Mouse (Mus musculus) olfactory bulb, adult 2 months (tissue): Measurements from ENCODE around the gene Olfr325. TPM values are rescaled to one million over a fixed set of nuclear protein-coding genes. Genes with fewer than 3 reads are reported as not detected.

Source experiments
- H3K27ac ChIP-seq: fragments of 200-500 bp; 2 replicates; pipeline ENCODE4 v1.5.1; 2012; ENCODE audit warnings: low read depth, low read length; ENCODE audit not compliant: insufficient read depth
- H3K4me1 ChIP-seq: fragments of 200-500 bp; 2 replicates; pipeline ENCODE4 v1.6.1; 2012; ENCODE audit warnings: low read length; ENCODE audit not compliant: control insufficient read depth, insufficient read depth
- H3K4me3 ChIP-seq: fragments of 200-500 bp; 2 replicates; pipeline ENCODE4 v1.5.1; 2012; ENCODE audit warnings: mild to moderate bottlenecking, low read depth, low read length, moderate library complexity; ENCODE audit not compliant: insufficient read depth
- CTCF ChIP-seq: fragments of 200-500 bp; IDR thresholded peaks from 2 replicates; pipeline ENCODE4 v1.5.1; 2012; ENCODE audit warnings: low read depth, mild to moderate bottlenecking, low read length, moderate library complexity; ENCODE audit not compliant: insufficient read depth
- POLR2A ChIP-seq: fragments of 200-500 bp; IDR thresholded peaks from 2 replicates; pipeline ENCODE4 v1.6.1; 2012; ENCODE audit warnings: mild to moderate bottlenecking, low read depth, low read length, moderate library complexity; ENCODE audit not compliant: insufficient read depth
- WGBS: fragments of 180-500 bp; shearing (Covaris S2); methylation state at CpG from one replicate; pipeline ENCODE4 v1.1.7; 2018; 5-methylcytosine and 5-hydroxymethylcytosine counted together
- polyA plus RNA-seq: library from polyadenylated mRNA; stranded (reverse); fragments of >200 nt; gene quantifications from 2 replicates; pipeline ENCODE4 v1.2.4, GENCODE M21; 2012; ENCODE audit warnings: low replicate concordance; ENCODE audit not compliant: missing spikeins, insufficient read depth, insufficient read length

Olfr325 gene
- polyA plus RNA-seq, 1 experiment = not detected

DNA sequence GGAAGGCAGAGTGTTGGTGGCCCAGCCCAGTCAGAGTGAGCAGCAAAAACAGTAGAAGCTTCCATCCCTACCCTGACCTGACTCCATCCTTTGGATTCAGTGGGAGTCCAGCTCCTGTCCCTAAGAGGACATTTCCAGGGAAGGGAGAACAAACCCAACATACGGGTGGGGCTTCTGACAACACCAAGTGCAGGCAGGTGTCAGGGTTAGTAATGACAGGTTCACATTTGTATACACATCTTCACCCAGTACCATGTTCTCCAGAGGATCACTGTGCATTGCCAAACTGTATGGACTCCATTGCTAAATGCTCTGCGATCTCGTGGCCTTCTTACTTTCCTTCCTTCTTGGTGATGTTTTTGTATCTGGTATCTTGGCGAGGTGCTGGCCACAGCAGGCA is 38.4 kb downstream of the Olfr325 start, which contains the start of gene 2210407C18Rik:
TSS of gene 2210407C18Rik (minus strand) at position 101 of the 400 bp plus-strand sequence.
- TF ChIP-seq POLR2A = no peak
- no peak for TF ChIP-seq CTCF
- H3K4me1 ChIP-seq = no peaks in the 10 kb centered on the region
- WGBS = 92% methylated on average over 4 of the region's 4 CpGs
- H3K4me3 ChIP-seq = no peak within 1 kb of the TSS
- no peak within 1 kb of the TSS for H3K27ac ChIP-seq

DNA sequence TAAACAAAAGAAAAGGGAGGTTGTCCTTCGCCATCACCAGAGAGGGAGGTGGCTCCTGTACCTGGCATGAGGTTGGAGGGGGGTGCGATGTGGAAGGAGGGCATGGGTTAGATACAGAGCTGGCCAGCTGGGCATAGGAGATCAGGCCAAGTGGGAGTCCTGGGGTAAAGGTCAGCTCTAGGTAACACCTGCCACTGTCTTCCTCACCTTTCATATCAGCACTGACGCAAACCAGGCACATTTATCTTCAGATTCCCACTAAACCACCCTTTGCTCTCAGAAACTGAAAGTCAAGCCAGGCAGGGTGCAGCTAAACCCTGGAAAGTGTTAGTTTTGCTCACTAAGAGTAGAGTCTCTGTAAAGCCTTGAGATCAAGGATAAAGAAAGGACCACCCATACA is 40.8 kb downstream of the Olfr325 start:
- TF ChIP-seq CTCF (no peak), POLR2A (no peak)
- no peaks in the 10 kb centered on the region for H3K4me1 ChIP-seq
- 70% methylated on average over 3 of the region's 3 CpGs for WGBS
- no peak overlapping the region for H3K27ac ChIP-seq
- H3K4me3 ChIP-seq = no peak overlapping the region

DNA sequence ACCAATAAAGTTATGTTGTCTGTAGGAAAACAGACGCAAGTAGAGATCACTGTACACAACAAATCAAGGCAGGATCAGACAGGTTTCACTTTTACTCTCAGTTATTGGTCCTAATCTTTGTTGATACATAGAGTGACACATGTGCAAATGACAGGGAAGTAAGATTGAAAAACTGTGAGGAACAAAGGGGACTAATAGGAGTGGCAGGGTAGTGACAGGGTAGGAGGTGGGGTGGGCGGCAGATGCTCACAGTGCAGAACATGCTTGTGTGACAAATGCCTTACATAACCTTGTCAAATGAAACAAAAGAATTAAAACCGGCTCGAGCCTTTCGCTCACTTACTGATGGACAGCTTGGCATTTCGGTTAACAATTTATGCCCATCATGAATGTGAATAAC is 41.3 kb downstream of the Olfr325 start:
- TF ChIP-seq CTCF (no peak), POLR2A (no peak)
- 69% methylated on average over 6 of the region's 6 CpGs for WGBS
- Histone ChIP-seq H3K4me3 (no peak overlapping the region), H3K4me1 (no peaks in the 10 kb centered on the region), H3K27ac (no peak overlapping the region)

DNA sequence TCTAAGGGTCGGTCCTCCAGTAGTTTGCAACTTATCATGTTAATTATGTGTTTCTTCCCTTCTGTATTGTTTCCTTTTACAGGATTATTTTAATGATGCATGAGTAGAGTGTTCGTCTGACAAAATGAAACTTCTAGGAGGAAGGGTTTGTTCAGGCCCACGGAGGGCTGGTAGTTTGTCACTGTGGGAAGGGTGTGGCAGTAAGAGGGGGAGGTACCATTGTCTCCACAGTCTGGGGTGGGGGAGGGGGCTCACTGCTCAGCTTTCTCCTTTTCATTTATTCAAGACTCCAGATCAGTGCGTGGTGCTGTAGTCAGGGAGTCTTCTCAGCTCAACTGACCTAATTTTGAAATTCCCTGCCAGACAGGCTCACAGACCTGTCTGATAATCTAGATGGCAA is 48.6 kb downstream of the Olfr325 start:
- 37% methylated on average over 4 of the region's 4 CpGs for WGBS
- no peak overlapping the region for H3K4me3 ChIP-seq
- no peak overlapping the region for H3K27ac ChIP-seq
- no peak for TF ChIP-seq POLR2A
- TF ChIP-seq CTCF = no peak
- H3K4me1 ChIP-seq = no peaks in the 10 kb centered on the region

DNA sequence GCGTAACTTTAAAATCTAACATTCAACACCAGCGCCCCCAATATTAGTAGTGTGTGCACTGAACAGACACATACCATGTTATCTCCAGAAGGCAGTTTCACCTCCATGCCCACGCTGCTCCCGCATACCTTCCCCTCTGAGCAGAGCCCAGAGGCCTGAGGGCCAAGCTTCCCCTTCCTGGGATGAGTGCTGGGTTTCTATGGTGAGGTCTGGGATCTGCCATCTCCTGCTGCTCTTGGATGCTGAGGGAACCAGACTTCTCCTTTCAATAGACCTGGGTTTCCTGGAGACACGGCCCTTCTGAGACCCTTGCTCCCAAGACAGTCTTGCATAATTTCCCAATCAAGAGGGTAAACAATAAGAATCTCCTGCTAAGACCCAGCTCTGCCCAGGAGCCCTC is 52.9 kb downstream of the Olfr325 start, which contains the start of gene Olfr323:
TSS of gene Olfr323 (minus strand) at position 101 of the 400 bp plus-strand sequence.
- Histone ChIP-seq H3K27ac (no peak within 1 kb of the TSS), H3K4me3 (no peak within 1 kb of the TSS), H3K4me1 (no peaks in the 10 kb centered on the region)
- TF ChIP-seq CTCF = no peak
- TF ChIP-seq POLR2A = no peak
- WGBS = 83% methylated on average over 5 of the region's 5 CpGs

Other genes starting within 250 kb of the Olfr325 start
- gene Zfp672, start 247.4 kb upstream of the Olfr325 start, polyA plus RNA-seq = not detected in 2 replicates
- gene Sh3bp5l, start 247.0 kb upstream of the Olfr325 start, polyA plus RNA-seq = not detected in 2 replicates
- not detected in 2 replicates for gene Lypd8, start 198.7 kb upstream of the Olfr325 start, polyA plus RNA-seq
- gene 1810065E05Rik, start 156.6 kb upstream of the Olfr325 start, polyA plus RNA-seq = not detected in 2 replicates
- gene Gm12253, start 145.2 kb upstream of the Olfr325 start, polyA plus RNA-seq = not detected in 2 replicates
- gene Lypd9, start 124.8 kb upstream of the Olfr325 start, polyA plus RNA-seq = not detected in 2 replicates
- gene Olfr30, start 115.5 kb upstream of the Olfr325 start, polyA plus RNA-seq = not detected in 2 replicates
- not detected in 2 replicates for gene Olfr332, start 85.2 kb upstream of the Olfr325 start, polyA plus RNA-seq
- gene Olfr331, start 75.2 kb upstream of the Olfr325 start, polyA plus RNA-seq = not detected in 2 replicates
- gene Olfr330, start 42.9 kb upstream of the Olfr325 start, polyA plus RNA-seq = not detected in 2 replicates
- gene Olfr329-ps, start 31.3 kb upstream of the Olfr325 start, polyA plus RNA-seq = not detected in 2 replicates
- gene Olfr328, start 22.1 kb upstream of the Olfr325 start, polyA plus RNA-seq = not detected in 2 replicates
- not detected in 2 replicates for gene Olfr224, start 7.2 kb upstream of the Olfr325 start, polyA plus RNA-seq
- gene Olfr324, start 17.4 kb downstream of the Olfr325 start, polyA plus RNA-seq = not detected in 2 replicates
- gene 2210407C18Rik, start 38.3 kb downstream of the Olfr325 start, polyA plus RNA-seq = not detected in 2 replicates
- not detected in 2 replicates for gene Olfr323, start 52.8 kb downstream of the Olfr325 start, polyA plus RNA-seq
- not detected in 2 replicates for gene Trim58, start 62.7 kb downstream of the Olfr325 start, polyA plus RNA-seq
- not detected in 2 replicates for gene Olfr322, start 81.1 kb downstream of the Olfr325 start, polyA plus RNA-seq
- not detected in 2 replicates for gene Olfr320, start 103.4 kb downstream of the Olfr325 start, polyA plus RNA-seq
- gene Olfr319, start 121.4 kb downstream of the Olfr325 start, polyA plus RNA-seq = not detected in 2 replicates
- gene Olfr318, start 146.3 kb downstream of the Olfr325 start, polyA plus RNA-seq = not detected in 2 replicates
- gene Olfr317, start 161.5 kb downstream of the Olfr325 start, polyA plus RNA-seq = not detected in 2 replicates
- not detected in 2 replicates for gene Olfr316, start 175.0 kb downstream of the Olfr325 start, polyA plus RNA-seq
- gene Olfr315, start 195.5 kb downstream of the Olfr325 start, polyA plus RNA-seq = not detected in 2 replicates
- not detected in 2 replicates for gene Olfr314, start 205.2 kb downstream of the Olfr325 start, polyA plus RNA-seq
- not detected in 2 replicates for gene Fam183b, start 224.2 kb downstream of the Olfr325 start, polyA plus RNA-seq
- gene Olfr313, start 237.3 kb downstream of the Olfr325 start, polyA plus RNA-seq = not detected in 2 replicates